In genomic region chr1:34127714-34128474, GRCm38 (mm10) we compare ENCODE assay signal across 16 mouse cellular contexts.
DNase-seq lines count a peak whose midpoint lies in the region; ATAC-seq and TF ChIP-seq lines count a peak whose summit lies in the region.
"Had no signal": no experiment of that assay in that cellular context is flagged by ENCODE, and none has a peak within 500 bp of the region (broad histone marks: within the 10 kb centered on the region; RNA-seq: fewer than 3 reads in every experiment).

No protein-coding gene starts in this region.

- H3K9me3 ChIP-seq in kidney, embryonic 14.5 days (ENCODE audit: control insufficient read depth, low read length), result no peaks in the 10 kb centered on the region

- peaks cover 16% of the 10 kb centered on the region for H3K4me1 ChIP-seq in kidney, embryonic 14.5 days (ENCODE audit: control insufficient read depth, insufficient read depth, low read length)
- H3K4me1 ChIP-seq in thymus, adult 2 months (replicated peaks; ENCODE audit: control insufficient read depth, insufficient read depth, low read length), result no peaks in the 10 kb centered on the region

- H3K27ac ChIP-seq in kidney, embryonic 14.5 days (ENCODE audit: low read depth, low read length), result no peak overlapping the region
- H3K27ac ChIP-seq in thymus, adult 2 months (ENCODE audit: control insufficient read depth, insufficient read depth, low read length), result peak overlapping the region; percentile 35; the same call in 1 of the 2 replicates
- no peak overlapping the region for H3K27ac ChIP-seq in layer of hippocampus, adult 2 months
- H3K27ac ChIP-seq: liver, embryonic 14.5 days had no signal

- H3K36me3 ChIP-seq in kidney, embryonic 14.5 days (ENCODE audit: control insufficient read depth, insufficient read depth, low read length), result no peaks in the 10 kb centered on the region
- H3K36me3 ChIP-seq in thymus, adult 2 months (ENCODE audit: control insufficient read depth, insufficient read depth, low read length), result no peaks in the 10 kb centered on the region

- peak; percentile 94 for DNase-seq in heart, adult 11 months
- DNase-seq in heart, postnatal 14 days, result no peak
- DNase-seq in kidney, postnatal 36 days, result no peak
- no peak for DNase-seq in thymus, adult 2 months
- DNase-seq in thymus, postnatal 36 days, result no peak
- DNase-seq in left cerebral cortex, postnatal 25 days (ENCODE audit: low spot score in 2 of 2), result no peak
- no peak for DNase-seq in layer of hippocampus, adult 2 months (ENCODE audit: low spot score in 2 of 2)
- DNase-seq: adrenal gland, adult 2 months; cerebellum, postnatal 10 days; forebrain, postnatal 0 days; gastrocnemius, postnatal 25 days; right cerebral cortex, postnatal 25 days had no signal

- no peak overlapping the region for H3K9ac ChIP-seq in kidney, embryonic 14.5 days (ENCODE audit: low read depth, low read length)
- H3K9ac ChIP-seq: forebrain, postnatal 0 days; liver, embryonic 14.5 days had no signal

- 30% methylated on average over 15 of the region's 15 CpGs for WGBS in kidney, embryonic 14.5 days
- 92% methylated on average over 15 of the region's 15 CpGs for WGBS in thymus, adult 2 months

- H3K4me3 ChIP-seq in kidney, embryonic 14.5 days (ENCODE audit: low read length), result no peak overlapping the region
- H3K4me3 ChIP-seq in thymus, adult 2 months (ENCODE audit: control insufficient read depth, insufficient read depth, low read length), result no peak overlapping the region
- no peak overlapping the region for H3K4me3 ChIP-seq in layer of hippocampus, adult 2 months

- no peak for TF ChIP-seq CTCF in thymus, adult 2 months (IDR thresholded peaks at IDR 0.05; ENCODE audit: borderline replicate concordance, control insufficient read depth, extremely low read depth, insufficient read depth, low read length, poor library complexity)
- no peak for TF ChIP-seq CTCF in layer of hippocampus, adult 2 months (conservative IDR thresholded peaks at IDR 0.05)

- intact Hi-C loops in heart, postnatal 14 days (cut with DNase I), result no loop called here
- intact Hi-C loops in left cerebral cortex, postnatal 25 days (cut with DNase I), result no loop called here

- TF ChIP-seq POLR2A in thymus, adult 2 months (IDR thresholded peaks at IDR 0.05; ENCODE audit: control insufficient read depth, extremely low read depth, insufficient read depth, low read length, poor library complexity), result no peak

- no peak overlapping the region for H3K4me2 ChIP-seq in kidney, embryonic 14.5 days (replicated peaks; ENCODE audit: low read depth, low read length)
- H3K4me2 ChIP-seq: midbrain, embryonic 11.5 days had no signal

- no peaks in the 10 kb centered on the region for H3K27me3 ChIP-seq in kidney, embryonic 14.5 days (ENCODE audit: control insufficient read depth, insufficient read depth, low read length)
- no peaks in the 10 kb centered on the region for H3K27me3 ChIP-seq in thymus, adult 2 months (ENCODE audit: control insufficient read depth, insufficient read depth, low read length)

- peak; percentile 66 for ATAC-seq in kidney, embryonic 14.5 days (ENCODE audit: low FRiP score, low TSS enrichment)
- ATAC-seq: forebrain, postnatal 0 days; inflammation-experienced regulatory T-cells, adult 6 months had no signal
